Comparison of ENCODE assay signal across 12 mouse cellular contexts in the genomic region with DNA sequence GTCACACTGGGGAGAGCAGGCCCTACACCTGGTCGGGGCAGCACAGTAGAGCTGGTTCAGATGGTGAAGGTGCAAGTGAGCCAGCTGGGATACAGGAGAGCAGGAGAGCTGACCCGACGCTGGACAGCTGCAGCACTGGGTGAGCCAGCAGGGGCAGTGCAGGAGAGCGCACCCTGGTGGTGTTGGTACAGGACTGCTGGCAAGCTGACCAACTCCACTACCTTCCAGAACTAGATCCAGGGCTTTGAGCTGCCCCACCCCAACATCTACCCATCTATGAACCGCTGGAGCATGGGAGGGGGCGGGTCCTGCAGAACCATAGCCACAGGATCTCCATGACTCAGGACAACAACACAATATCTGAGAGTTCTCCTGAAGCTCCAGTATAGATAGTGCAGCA. TPM values are rescaled to one million over a fixed set of nuclear protein-coding genes. Genes with fewer than 3 reads are reported as not detected.
DNase-seq lines count a peak whose midpoint lies in the region; ATAC-seq and TF ChIP-seq lines count a peak whose summit lies in the region.
"Had no signal": no experiment of that assay in that cellular context is flagged by ENCODE, and none has a peak within 500 bp of the region (broad histone marks: within the 10 kb centered on the region; RNA-seq: fewer than 3 reads in every experiment).

No protein-coding gene starts in this region.

- H3K9me3 ChIP-seq in heart, embryonic 10.5 days: no peaks in the 10 kb centered on the region
- H3K9me3 ChIP-seq in lung, postnatal 0 days (ENCODE audit: low read length): no peaks in the 10 kb centered on the region
- no peaks in the 10 kb centered on the region for H3K9me3 ChIP-seq in liver, postnatal 0 days (ENCODE audit: low read length)
- H3K9me3 ChIP-seq: forebrain, embryonic 15.5 days; hindbrain, embryonic 15.5 days had no signal

- H3K4me1 ChIP-seq in heart, embryonic 10.5 days: no peaks in the 10 kb centered on the region
- no peaks in the 10 kb centered on the region for H3K4me1 ChIP-seq in lung, postnatal 0 days (ENCODE audit: insufficient read depth, low read depth, low read length)
- H3K4me1 ChIP-seq in liver, postnatal 0 days (ENCODE audit: insufficient read depth): no peaks in the 10 kb centered on the region
- H3K4me1 ChIP-seq: forebrain, embryonic 15.5 days; hindbrain, embryonic 15.5 days had no signal

- CTCF ChIA-PET in Patski (lab: Charles Lee): interaction anchor here (1.3 to 2.7 kb wide), 2 partner anchors 9 to 18 kb away, joined by 5 to 8 read pairs; no protein-coding TSS in a partner anchor

- in situ Hi-C loops in Patski (cut with MboI; ENCODE audit: low pct_unique_long_range_greater_than_20kb): no loop called here

- no peak overlapping the region for H3K4me3 ChIP-seq in heart, embryonic 10.5 days
- H3K4me3 ChIP-seq in lung, postnatal 0 days (ENCODE audit: low read depth, low read length): no peak overlapping the region
- no peak overlapping the region for H3K4me3 ChIP-seq in liver, postnatal 0 days (ENCODE audit: low read depth, low read length)
- H3K4me3 ChIP-seq: forebrain, embryonic 15.5 days; hindbrain, embryonic 15.5 days had no signal

- H3K36me3 ChIP-seq in heart, embryonic 10.5 days: no peaks in the 10 kb centered on the region
- H3K36me3 ChIP-seq in lung, postnatal 0 days (ENCODE audit: insufficient read depth, low read length): no peaks in the 10 kb centered on the region
- H3K36me3 ChIP-seq in liver, postnatal 0 days (replicated peaks; ENCODE audit: insufficient read depth, low read length): no peaks in the 10 kb centered on the region
- H3K36me3 ChIP-seq: forebrain, embryonic 15.5 days; hindbrain, embryonic 15.5 days had no signal

- no peak overlapping the region for H3K9ac ChIP-seq in lung, postnatal 0 days (replicated peaks; ENCODE audit: low read depth)
- no peak overlapping the region for H3K9ac ChIP-seq in liver, postnatal 0 days (replicated peaks)
- H3K9ac ChIP-seq: forebrain, embryonic 15.5 days; hindbrain, embryonic 15.5 days had no signal

- POLR2A ChIA-PET in Patski (lab: Charles Lee): no interaction called here

- H3K27ac ChIP-seq in heart, embryonic 10.5 days: no peak overlapping the region
- H3K27ac ChIP-seq in lung, postnatal 0 days (ENCODE audit: low read length): no peak overlapping the region
- H3K27ac ChIP-seq in liver, postnatal 0 days (ENCODE audit: low read depth): no peak overlapping the region
- H3K27ac ChIP-seq: forebrain, embryonic 15.5 days; hindbrain, embryonic 15.5 days had no signal

- ATAC-seq in lung, postnatal 0 days: no peak
- no peak for ATAC-seq in Patski
- ATAC-seq in liver, postnatal 0 days: no peak
- ATAC-seq: forebrain, embryonic 15.5 days had no signal

- 56% methylated on average over 6 of the region's 6 CpGs for WGBS in heart, embryonic 10.5 days
- WGBS in lung, postnatal 0 days: 56% methylated on average over 6 of the region's 6 CpGs
- WGBS in liver, postnatal 0 days (ENCODE audit: insufficient replicate concordance): 50% methylated on average over 6 of the region's 6 CpGs

- H3K4me2 ChIP-seq in lung, postnatal 0 days (replicated peaks; ENCODE audit: low read depth, low read length): no peak overlapping the region
- no peak overlapping the region for H3K4me2 ChIP-seq in liver, postnatal 0 days (ENCODE audit: low read depth, low read length)
- H3K4me2 ChIP-seq: forebrain, embryonic 15.5 days; hindbrain, embryonic 15.5 days had no signal

- no peak for TF ChIP-seq EP300 in lung, postnatal 0 days (IDR thresholded peaks at IDR 0.05)
- TF ChIP-seq EP300 in liver, postnatal 0 days (IDR thresholded peaks at IDR 0.05; ENCODE audit: low read depth): no peak

- DNase-seq in heart, embryonic 10.5 days (ENCODE audit: low spot score): peak; percentile 74
- DNase-seq in heart, adult 18-20 months: no peak
- no peak for DNase-seq in lung, postnatal 0 days (ENCODE audit: low spot score)
- no peak for DNase-seq in lung, adult 18-20 months
- no peak for DNase-seq in Patski (ENCODE audit: low read depth, low spot score)
- DNase-seq in liver, postnatal 0 days: no peak
- DNase-seq in frontal cortex, postnatal 36 days (ENCODE audit: low spot score in 2 of 2): no peak
- DNase-seq: retina, postnatal 1 day had no signal

- TF ChIP-seq CTCF in lung, postnatal 0 days (IDR thresholded peaks at IDR 0.05): peak; percentile 28
- TF ChIP-seq CTCF in Patski (IDR thresholded peaks at IDR 0.05): peak; percentile 21
- TF ChIP-seq CTCF in liver, postnatal 0 days (IDR thresholded peaks at IDR 0.05; ENCODE audit: low read depth): peak; percentile 19; the same call in 1 of the 2 replicates

- no peaks in the 10 kb centered on the region for H3K27me3 ChIP-seq in heart, embryonic 10.5 days (ENCODE audit: insufficient read depth, poor library complexity, severe bottlenecking)
- H3K27me3 ChIP-seq in lung, postnatal 0 days (replicated peaks; ENCODE audit: insufficient read depth, low read length): no peaks in the 10 kb centered on the region
- H3K27me3 ChIP-seq in Patski: peaks cover 3% of the 10 kb centered on the region
- H3K27me3 ChIP-seq in liver, postnatal 0 days (ENCODE audit: insufficient read depth, low read length): no peaks in the 10 kb centered on the region
- H3K27me3 ChIP-seq: forebrain, embryonic 15.5 days; hindbrain, embryonic 15.5 days had no signal

RNA-seq across cellular contexts. Expression of a gene that starts 12.5 kb away (rescaled TPM):
- polyA plus RNA-seq in heart, embryonic 10.5 days (2016; fragmentation: Nextera tagmentation; extraction: Ambion mirVana): not detected in 2 replicates
- total RNA-seq in heart, adult 18-20 months (2021): not detected
- polyA plus RNA-seq in lung, postnatal 0 days (2015; fragmentation: Nextera tagmentation; extraction: Ambion mirVana): not detected in 2 replicates
- polyA plus RNA-seq in Patski (2021): 0.06 TPM
- polyA plus RNA-seq in liver, postnatal 0 days (2015; fragmentation: Nextera tagmentation; extraction: Ambion mirVana): not detected in 2 replicates
- total RNA-seq: heart, adult 8-10 months; left cerebral cortex, postnatal 36 days had no signal
- polyA plus RNA-seq: forebrain, embryonic 15.5 days; hindbrain, embryonic 15.5 days had no signal

RNA-seq across cellular contexts. Expression of a gene that starts 24.3 kb away (rescaled TPM):
- polyA plus RNA-seq in heart, embryonic 10.5 days (2016; fragmentation: Nextera tagmentation; extraction: Ambion mirVana): 0.29 TPM in 1 of 2 replicates, not detected in the other
- not detected for total RNA-seq in heart, adult 18-20 months (2021)
- polyA plus RNA-seq in lung, postnatal 0 days (2015; fragmentation: Nextera tagmentation; extraction: Ambion mirVana): not detected in 2 replicates
- 2.8 TPM for polyA plus RNA-seq in Patski (2021)
- not detected in 2 replicates for polyA plus RNA-seq in liver, postnatal 0 days (2015; fragmentation: Nextera tagmentation; extraction: Ambion mirVana)
- total RNA-seq: heart, adult 8-10 months; left cerebral cortex, postnatal 36 days had no signal
- polyA plus RNA-seq: forebrain, embryonic 15.5 days; hindbrain, embryonic 15.5 days had no signal

RNA-seq across cellular contexts. Expression of a gene that starts 27.6 kb away (rescaled TPM):
- 0.57 TPM in 1 of 2 replicates, not detected in the other for polyA plus RNA-seq in heart, embryonic 10.5 days (2016; fragmentation: Nextera tagmentation; extraction: Ambion mirVana)
- not detected for total RNA-seq in heart, adult 18-20 months (2021)
- not detected in 2 replicates for polyA plus RNA-seq in lung, postnatal 0 days (2015; fragmentation: Nextera tagmentation; extraction: Ambion mirVana)
- 5.3 TPM for polyA plus RNA-seq in Patski (2021)
- not detected in 2 replicates for polyA plus RNA-seq in liver, postnatal 0 days (2015; fragmentation: Nextera tagmentation; extraction: Ambion mirVana)
- total RNA-seq: heart, adult 8-10 months; left cerebral cortex, postnatal 36 days had no signal
- polyA plus RNA-seq: forebrain, embryonic 15.5 days; hindbrain, embryonic 15.5 days had no signal

RNA-seq across cellular contexts. Expression of a gene that starts 47.5 kb away (rescaled TPM):
- polyA plus RNA-seq in heart, embryonic 10.5 days (2016; fragmentation: Nextera tagmentation; extraction: Ambion mirVana): 0.15 and 0.16 TPM in 2 replicates
- total RNA-seq in heart, adult 18-20 months (2021): not detected
- not detected in 2 replicates for polyA plus RNA-seq in lung, postnatal 0 days (2015; fragmentation: Nextera tagmentation; extraction: Ambion mirVana)
- polyA plus RNA-seq in Patski (2021): not detected
- 0.17 and 0.25 TPM in 2 replicates for polyA plus RNA-seq in liver, postnatal 0 days (2015; fragmentation: Nextera tagmentation; extraction: Ambion mirVana)
- total RNA-seq: heart, adult 8-10 months; left cerebral cortex, postnatal 36 days had no signal
- polyA plus RNA-seq: forebrain, embryonic 15.5 days; hindbrain, embryonic 15.5 days had no signal

RNA-seq across cellular contexts. Expression of a gene that starts 54.5 kb away (rescaled TPM):
- 0.48 TPM in 1 of 2 replicates, not detected in the other for polyA plus RNA-seq in heart, embryonic 10.5 days (2016; fragmentation: Nextera tagmentation; extraction: Ambion mirVana)
- total RNA-seq in heart, adult 18-20 months (2021): not detected
- polyA plus RNA-seq in lung, postnatal 0 days (2015; fragmentation: Nextera tagmentation; extraction: Ambion mirVana): not detected in 2 replicates
- 4.2 TPM for polyA plus RNA-seq in Patski (2021)
- not detected in 2 replicates for polyA plus RNA-seq in liver, postnatal 0 days (2015; fragmentation: Nextera tagmentation; extraction: Ambion mirVana)
- total RNA-seq: heart, adult 8-10 months; left cerebral cortex, postnatal 36 days had no signal
- polyA plus RNA-seq: forebrain, embryonic 15.5 days; hindbrain, embryonic 15.5 days had no signal
